Mouse (Mus musculus): Measurements from ENCODE around the gene G0s2. TPM values are rescaled to one million over a fixed set of nuclear protein-coding genes. Genes with fewer than 3 reads are reported as not detected.
"Not testable (repeated sequence)": the region's sequence is repeated elsewhere in the genome, so short reads cannot be mapped to it uniquely, and the experiment has no call there.

G0s2 gene
- polyA plus RNA-seq, 1 experiment from 2014 or later = 216 TPM

- Histone ChIP-seq H3K4me2 (replicated peaks; ENCODE audit: low read depth, low read length) (no peak overlapping the region), H3K4me3 (ENCODE audit: low read depth, low read length) (no peak overlapping the region), H3K4me1 (ENCODE audit: insufficient read depth, low read depth, low read length) (peaks cover 5% of the 10 kb centered on the region; the same call in 1 of the 2 replicates), H3K36me3 (ENCODE audit: insufficient read depth, low read length) (no peaks in the 10 kb centered on the region), H3K27ac (ENCODE audit: low read length) (no peak overlapping the region), H3K27me3 (replicated peaks; ENCODE audit: insufficient read depth, low read length) (no peaks in the 10 kb centered on the region), H3K9ac (replicated peaks; ENCODE audit: low read depth) (no peak overlapping the region), H3K9me3 (ENCODE audit: low read length) (no peaks in the 10 kb centered on the region)
- WGBS = 81% methylated on average over 9 of the region's 9 CpGs
- ATAC-seq (no peak), DNase-seq (ENCODE audit: low spot score) (no peak)
- TF ChIP-seq EP300 (IDR thresholded peaks at IDR 0.05) (no peak), CTCF (IDR thresholded peaks at IDR 0.05) (no peak)
Observed at GRCm38 (mm10) chr1:193259559-193259958, 13.5 kb downstream of the G0s2 start.

GRCm38 (mm10) chr1:193256621-193257098, 16.4 kb downstream of the G0s2 start:
- ATAC-seq = 0 out of 2 replicates have a peak, but pooled peaks have one; percentile 11
- 28% methylated on average over 5 of the region's 5 CpGs for WGBS
- no peak overlapping the region for H3K4me2 ChIP-seq (replicated peaks; ENCODE audit: low read depth, low read length)
- no peak overlapping the region for H3K9ac ChIP-seq (replicated peaks; ENCODE audit: low read depth)
- no peaks in the 10 kb centered on the region for H3K9me3 ChIP-seq (ENCODE audit: low read length)
- H3K4me3 ChIP-seq (ENCODE audit: low read depth, low read length) = no peak overlapping the region
- H3K36me3 ChIP-seq (ENCODE audit: insufficient read depth, low read length) = no peaks in the 10 kb centered on the region
- peaks cover under 1% of the 10 kb centered on the region; the same call in 1 of the 2 replicates for H3K4me1 ChIP-seq (ENCODE audit: insufficient read depth, low read depth, low read length)
- H3K27ac ChIP-seq (ENCODE audit: low read length) = 0 out of 2 replicates have a peak overlapping the region, but pooled peaks have one; percentile 21
- peak; percentile 51 for DNase-seq (ENCODE audit: low spot score)
- H3K27me3 ChIP-seq (replicated peaks; ENCODE audit: insufficient read depth, low read length) = no peaks in the 10 kb centered on the region
- TF ChIP-seq CTCF (IDR thresholded peaks at IDR 0.05) (no peak), EP300 (IDR thresholded peaks at IDR 0.05) (no peak)

- no peak overlapping the region for H3K4me3 ChIP-seq (ENCODE audit: low read depth, low read length)
- no peaks in the 10 kb centered on the region for H3K9me3 ChIP-seq (ENCODE audit: low read length)
- no peaks in the 10 kb centered on the region for H3K27me3 ChIP-seq (replicated peaks; ENCODE audit: insufficient read depth, low read length)
- H3K36me3 ChIP-seq (ENCODE audit: insufficient read depth, low read length) = no peaks in the 10 kb centered on the region
- H3K4me2 ChIP-seq (replicated peaks; ENCODE audit: low read depth, low read length) = no peak overlapping the region
- H3K9ac ChIP-seq (replicated peaks; ENCODE audit: low read depth) = no peak overlapping the region
- DNase-seq (ENCODE audit: low spot score) (no peak), ATAC-seq (0 out of 2 replicates have a peak, but pooled peaks have one; percentile 18)
- H3K4me1 ChIP-seq (ENCODE audit: insufficient read depth, low read depth, low read length) = no peaks in the 10 kb centered on the region; the same call in 1 of the 2 replicates
- H3K27ac ChIP-seq (ENCODE audit: low read length) = no peak overlapping the region
- TF ChIP-seq EP300 (IDR thresholded peaks at IDR 0.05) (no peak), CTCF (IDR thresholded peaks at IDR 0.05) (no peak)
Observed at GRCm38 (mm10) chr1:193256289-193256577, 16.8 kb downstream of the G0s2 start.

- ATAC-seq (peak; percentile 35), DNase-seq (ENCODE audit: low spot score) (peak; percentile 83)
- H3K4me2 ChIP-seq (replicated peaks; ENCODE audit: low read depth, low read length) = no peak overlapping the region
- no peaks in the 10 kb centered on the region for H3K4me1 ChIP-seq (ENCODE audit: insufficient read depth, low read depth, low read length)
- TF ChIP-seq CTCF (IDR thresholded peaks at IDR 0.05) = peak; percentile 76
- TF ChIP-seq EP300 (IDR thresholded peaks at IDR 0.05) = no peak; the same call in 1 of the 2 replicates
- no peaks in the 10 kb centered on the region for H3K36me3 ChIP-seq (ENCODE audit: insufficient read depth, low read length)
- no peak overlapping the region for H3K9ac ChIP-seq (replicated peaks; ENCODE audit: low read depth)
- WGBS = 33% methylated on average over 3 of the region's 3 CpGs
- H3K9me3 ChIP-seq (ENCODE audit: low read length) = no peaks in the 10 kb centered on the region
- H3K27ac ChIP-seq (ENCODE audit: low read length) = no peak overlapping the region
- no peaks in the 10 kb centered on the region for H3K27me3 ChIP-seq (replicated peaks; ENCODE audit: insufficient read depth, low read length)
- no peak overlapping the region for H3K4me3 ChIP-seq (ENCODE audit: low read depth, low read length)
Observed at GRCm38 (mm10) chr1:193255488-193256288, 17.3 kb downstream of the G0s2 start.

- H3K4me2 ChIP-seq (replicated peaks; ENCODE audit: low read depth, low read length) = no peak overlapping the region
- H3K27me3 ChIP-seq (replicated peaks; ENCODE audit: insufficient read depth, low read length) = no peaks in the 10 kb centered on the region
- no peak overlapping the region for H3K9ac ChIP-seq (replicated peaks; ENCODE audit: low read depth)
- H3K9me3 ChIP-seq (ENCODE audit: low read length) = no peaks in the 10 kb centered on the region
- ATAC-seq (peak; percentile 57; the same call in 1 of the 2 replicates), DNase-seq (ENCODE audit: low spot score) (peak; percentile 52)
- H3K4me3 ChIP-seq (ENCODE audit: low read depth, low read length) = no peak overlapping the region
- 31% methylated on average over 8 of the region's 8 CpGs for WGBS
- H3K36me3 ChIP-seq (ENCODE audit: insufficient read depth, low read length) = no peaks in the 10 kb centered on the region
- no peaks in the 10 kb centered on the region for H3K4me1 ChIP-seq (ENCODE audit: insufficient read depth, low read depth, low read length)
- H3K27ac ChIP-seq (ENCODE audit: low read length) = no peak overlapping the region
- no peak for TF ChIP-seq CTCF (IDR thresholded peaks at IDR 0.05)
- TF ChIP-seq EP300 (IDR thresholded peaks at IDR 0.05) = no peak
Observed at GRCm38 (mm10) chr1:193255032-193255431, 18.0 kb downstream of the G0s2 start.

GRCm38 (mm10) chr1:193253895-193254294, 19.1 kb downstream of the G0s2 start:
- H3K36me3 ChIP-seq (ENCODE audit: insufficient read depth, low read length); H3K4me1 ChIP-seq (ENCODE audit: insufficient read depth, low read depth, low read length); ATAC-seq; H3K4me3 ChIP-seq (ENCODE audit: low read depth, low read length); H3K4me2 ChIP-seq (replicated peaks; ENCODE audit: low read depth, low read length); H3K9me3 ChIP-seq (ENCODE audit: low read length); H3K27ac ChIP-seq (ENCODE audit: low read length); H3K27me3 ChIP-seq (replicated peaks; ENCODE audit: insufficient read depth, low read length); H3K9ac ChIP-seq (replicated peaks; ENCODE audit: low read depth); DNase-seq (ENCODE audit: low spot score): not testable (repeated sequence)
- WGBS = 65% methylated on average over 3 of the region's 3 CpGs
